Mouse (Mus musculus) small intestine, adult 2 months (tissue): ENCODE results near the gene Ppfia3.

Source experiments
- CTCF ChIP-seq: fragments of 200-500 bp; IDR thresholded peaks from 2 replicates; pipeline ENCODE4 v1.5.1; 2012; ENCODE audit warnings: low read depth, mild to moderate bottlenecking, control low read depth, inconsistent platforms, low read length, moderate library complexity, mixed read lengths; ENCODE audit not compliant: insufficient replicate concordance, insufficient read length; ENCODE audit errors: extremely low read depth
- POLR2A ChIP-seq: fragments of 200-500 bp; IDR thresholded peaks from 2 replicates; pipeline ENCODE4 v1.6.1; 2012; ENCODE audit warnings: low read depth, mild to moderate bottlenecking, control low read depth, inconsistent platforms, low read length, moderate library complexity

GRCm38 (mm10) chr7:45376057-45376456, 9.2 kb upstream of the Ppfia3 start:
- TF ChIP-seq CTCF, result no peak
- TF ChIP-seq POLR2A, result no peak
